Comparison of ENCODE assay signal across 8 mouse cellular contexts in the genomic region with DNA sequence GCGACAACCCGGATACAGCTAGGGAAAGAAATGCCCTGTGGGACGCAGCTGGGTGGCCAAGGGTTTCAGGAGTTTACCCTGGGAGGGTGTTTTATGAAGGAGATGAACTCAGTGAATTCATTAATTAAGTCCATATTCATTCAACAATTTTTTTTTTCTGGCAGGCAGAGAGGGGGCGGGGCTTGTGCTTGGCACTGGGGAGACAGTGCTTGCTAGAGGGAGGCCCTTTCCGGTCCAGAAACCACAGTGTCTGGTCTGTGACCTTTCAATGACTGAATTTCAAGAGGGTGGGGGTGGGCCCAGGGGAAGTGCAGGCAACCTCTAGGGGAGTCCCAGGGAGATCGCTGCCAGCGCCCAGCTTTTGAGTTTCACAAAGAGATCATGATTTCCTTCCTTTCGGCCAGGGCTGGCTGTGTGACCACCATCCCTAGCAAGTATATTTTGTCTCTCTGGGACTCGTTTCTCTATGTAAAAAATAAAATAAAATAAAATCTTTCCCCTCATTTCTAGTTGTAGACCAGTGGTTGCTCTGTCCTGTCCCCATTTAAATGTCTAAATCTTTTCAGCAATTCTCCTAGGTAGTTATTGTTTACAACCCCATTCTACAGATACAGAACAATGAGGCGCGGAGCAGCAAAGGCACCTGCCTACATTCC. TPM values are rescaled to one million over a fixed set of nuclear protein-coding genes. Genes with fewer than 3 reads are reported as not detected.
A peak's percentile ranks its signal among the peaks of the same experiment; 100 is the strongest.
DNase-seq lines count a peak whose midpoint lies in the region; ATAC-seq and TF ChIP-seq lines count a peak whose summit lies in the region.

No protein-coding gene starts in this region.

- H3K4me2 ChIP-seq in intestine, embryonic 15.5 days (replicated peaks), result peak overlapping the region; percentile 63
- peak overlapping the region; percentile 30 for H3K4me2 ChIP-seq in limb, embryonic 14.5 days (replicated peaks; ENCODE audit: low read depth, low read length, severe bottlenecking)
- peak overlapping the region; percentile 41 for H3K4me2 ChIP-seq in midbrain, embryonic 13.5 days (replicated peaks)
- peak overlapping the region; percentile 49 for H3K4me2 ChIP-seq in stomach, embryonic 16.5 days (ENCODE audit: low read depth, low read length)

- WGBS in intestine, embryonic 15.5 days, result 9% methylated on average over 11 of the region's 11 CpGs
- WGBS in limb, embryonic 14.5 days, result 10% methylated on average over 11 of the region's 11 CpGs
- WGBS in midbrain, embryonic 13.5 days, result 7% methylated on average over 11 of the region's 11 CpGs
- WGBS in stomach, embryonic 16.5 days, result 10% methylated on average over 11 of the region's 11 CpGs

- no peak overlapping the region for H3K4me3 ChIP-seq in intestine, embryonic 15.5 days (replicated peaks)
- no peak overlapping the region for H3K4me3 ChIP-seq in limb, embryonic 14.5 days (replicated peaks; ENCODE audit: low read length)
- H3K4me3 ChIP-seq in midbrain, embryonic 13.5 days (replicated peaks), result no peak overlapping the region
- no peak overlapping the region; the same call in 1 of the 2 replicates for H3K4me3 ChIP-seq in stomach, embryonic 16.5 days (replicated peaks; ENCODE audit: low read length)

- H3K27me3 ChIP-seq in intestine, embryonic 15.5 days (replicated peaks), result no peaks in the 10 kb centered on the region
- peaks cover 14% of the 10 kb centered on the region for H3K27me3 ChIP-seq in limb, embryonic 14.5 days (ENCODE audit: control insufficient read depth, insufficient read depth, low read length)
- H3K27me3 ChIP-seq in midbrain, embryonic 13.5 days, result peaks cover 10% of the 10 kb centered on the region; the same call in 1 of the 2 replicates
- no peaks in the 10 kb centered on the region for H3K27me3 ChIP-seq in stomach, embryonic 16.5 days (ENCODE audit: control insufficient read depth, insufficient read depth, low read length)

- peaks cover 59% of the 10 kb centered on the region for H3K4me1 ChIP-seq in intestine, embryonic 15.5 days (replicated peaks)
- H3K4me1 ChIP-seq in limb, embryonic 14.5 days (ENCODE audit: control insufficient read depth, insufficient read depth, low read length), result peaks cover 23% of the 10 kb centered on the region
- H3K4me1 ChIP-seq in midbrain, embryonic 13.5 days (replicated peaks), result peaks cover 57% of the 10 kb centered on the region
- peaks cover 38% of the 10 kb centered on the region for H3K4me1 ChIP-seq in stomach, embryonic 16.5 days (ENCODE audit: control insufficient read depth, insufficient read depth, low read length)

- H3K9me3 ChIP-seq in intestine, embryonic 15.5 days, result no peaks in the 10 kb centered on the region
- H3K9me3 ChIP-seq in limb, embryonic 14.5 days (ENCODE audit: control insufficient read depth, low read length), result no peaks in the 10 kb centered on the region
- no peaks in the 10 kb centered on the region for H3K9me3 ChIP-seq in midbrain, embryonic 13.5 days
- no peaks in the 10 kb centered on the region for H3K9me3 ChIP-seq in stomach, embryonic 16.5 days (replicated peaks; ENCODE audit: control insufficient read depth, low read length)

- ATAC-seq in common myeloid progenitor, adult 5-6 weeks (replicated peaks; ENCODE audit: low read depth, poor library complexity, severe bottlenecking), result peak; percentile 92
- ATAC-seq in intestine, embryonic 15.5 days, result peak; percentile 52
- no peak for ATAC-seq in limb, embryonic 14.5 days (ENCODE audit: low FRiP score, low read depth)
- 0 out of 2 replicates have a peak, but pooled peaks have one; percentile 51 for ATAC-seq in midbrain, embryonic 13.5 days
- peak; percentile 45; the same call in 1 of the 2 replicates for ATAC-seq in stomach, embryonic 16.5 days (ENCODE audit: insufficient read depth, low FRiP score)

- no peak for TF ChIP-seq POLR2A in limb, embryonic 14.5 days (IDR thresholded peaks at IDR 0.05; ENCODE audit: borderline replicate concordance, extremely low read depth, insufficient read depth, insufficient read length)

- 0 out of 2 replicates have a peak overlapping the region, but pooled peaks have one; percentile 1 for H3K9ac ChIP-seq in intestine, embryonic 15.5 days
- H3K9ac ChIP-seq in limb, embryonic 14.5 days (ENCODE audit: low read depth, low read length, severe bottlenecking), result no peak overlapping the region
- no peak overlapping the region for H3K9ac ChIP-seq in midbrain, embryonic 13.5 days (replicated peaks)
- peak overlapping the region; percentile 46; the same call in 1 of the 2 replicates for H3K9ac ChIP-seq in stomach, embryonic 16.5 days (ENCODE audit: low read length)

- DNase-seq in urinary bladder, postnatal 14 days (ENCODE audit: low spot score), result peak; percentile 81
- DNase-seq in urinary bladder, adult 2 months (ENCODE audit: low spot score), result no peak
- peak; percentile 99 for DNase-seq in heart, adult 11 months
- peak; percentile 56 for DNase-seq in limb, embryonic 14.5 days (ENCODE audit: low spot score)

- peak overlapping the region; percentile 96 for H3K27ac ChIP-seq in intestine, embryonic 15.5 days
- H3K27ac ChIP-seq in limb, embryonic 14.5 days (replicated peaks; ENCODE audit: low read depth, low read length), result no peak overlapping the region
- H3K27ac ChIP-seq in midbrain, embryonic 13.5 days, result peak overlapping the region; percentile 91
- H3K27ac ChIP-seq in stomach, embryonic 16.5 days (ENCODE audit: low read length), result peak overlapping the region; percentile 98

- H3K36me3 ChIP-seq in intestine, embryonic 15.5 days, result no peaks in the 10 kb centered on the region
- H3K36me3 ChIP-seq in limb, embryonic 14.5 days (ENCODE audit: control insufficient read depth, insufficient read depth, low read length), result no peaks in the 10 kb centered on the region
- H3K36me3 ChIP-seq in midbrain, embryonic 13.5 days, result 0 out of 2 replicates have a peak, but pooled peaks cover 1% of the 10 kb centered on the region
- no peaks in the 10 kb centered on the region for H3K36me3 ChIP-seq in stomach, embryonic 16.5 days (ENCODE audit: control insufficient read depth, insufficient read depth, low read length)

RNA-seq across cellular contexts. Expression of a gene that starts 9.8 kb away (rescaled TPM):
- 20.1 and 23.5 TPM in 2 replicates for polyA plus RNA-seq in urinary bladder, adult 2 months (2012; rRNA removed)
- total RNA-seq in common myeloid progenitor, adult 5-6 weeks (2017), result 0.10 TPM in 1 of 2 replicates, not detected in the other
- polyA plus RNA-seq in intestine, embryonic 15.5 days (2015; fragmentation: Nextera tagmentation; extraction: Ambion mirVana), result 4.8 and 5.5 TPM in 2 replicates
- 7.8 and 9.0 TPM in 2 replicates for polyA plus RNA-seq in limb, embryonic 14.5 days (2012; rRNA removed)
- 2.1 and 2.9 TPM in 2 replicates for polyA plus RNA-seq in limb, embryonic 14.5 days (2014; fragmentation: Nextera tagmentation; extraction: Ambion mirVana)
- 13.0 and 13.4 TPM in 2 replicates for polyA plus RNA-seq in midbrain, embryonic 13.5 days (2015; fragmentation: Nextera tagmentation; extraction: Ambion mirVana)
- polyA plus RNA-seq in stomach, embryonic 16.5 days (2015; fragmentation: Nextera tagmentation; extraction: Ambion mirVana), result 2.8 and 3.2 TPM in 2 replicates

RNA-seq across cellular contexts. Expression of a gene that starts 29.5 kb away (rescaled TPM):
- polyA plus RNA-seq in urinary bladder, adult 2 months (2012; rRNA removed), result 12.9 and 17.8 TPM in 2 replicates
- total RNA-seq in common myeloid progenitor, adult 5-6 weeks (2017), result 4.7 and 7.3 TPM in 2 replicates
- polyA plus RNA-seq in intestine, embryonic 15.5 days (2015; fragmentation: Nextera tagmentation; extraction: Ambion mirVana), result 24.9 and 25.7 TPM in 2 replicates
- polyA plus RNA-seq in limb, embryonic 14.5 days (2012; rRNA removed), result 13.8 and 14.2 TPM in 2 replicates
- 17.1 and 18.4 TPM in 2 replicates for polyA plus RNA-seq in limb, embryonic 14.5 days (2014; fragmentation: Nextera tagmentation; extraction: Ambion mirVana)
- polyA plus RNA-seq in midbrain, embryonic 13.5 days (2015; fragmentation: Nextera tagmentation; extraction: Ambion mirVana), result 18.3 and 19.9 TPM in 2 replicates
- polyA plus RNA-seq in stomach, embryonic 16.5 days (2015; fragmentation: Nextera tagmentation; extraction: Ambion mirVana), result 18.6 and 22.2 TPM in 2 replicates

Comparison
In these comparisons a context has a peak if more than half of its experiments do, and no peak if none do; other contexts are left out.
1. H3K9ac ChIP-seq: peak in intestine, embryonic 15.5 days (single experiment) and stomach, embryonic 16.5 days (single experiment); none in limb, embryonic 14.5 days (single experiment) and midbrain, embryonic 13.5 days (single experiment).
2. Peak in every context shown above with its lines, with median percentiles within 50 percentile points of each other: H3K4me2 ChIP-seq.